Mouse (Mus musculus) kidney, postnatal 14 days (tissue): ENCODE measurements at regions not wholly inside any gene's neighbourhood (a gene's known extent, or its start where the extent isn't known, plus 50 kb on each side); places are given as distances from the start of the nearest gene placed in this dataset.
A peak's percentile ranks its signal among the peaks of the same experiment; 100 is the strongest.
"Not testable (repeated sequence)": the region's sequence is repeated elsewhere in the genome, so short reads cannot be mapped to it uniquely, and the experiment has no call there.

ENCODE experiments used
- DNase-seq: peaks from one replicate; pipeline ENCODE4 v3.0.0; 2022; ENCODE audit warnings: mixed read lengths

DNA sequence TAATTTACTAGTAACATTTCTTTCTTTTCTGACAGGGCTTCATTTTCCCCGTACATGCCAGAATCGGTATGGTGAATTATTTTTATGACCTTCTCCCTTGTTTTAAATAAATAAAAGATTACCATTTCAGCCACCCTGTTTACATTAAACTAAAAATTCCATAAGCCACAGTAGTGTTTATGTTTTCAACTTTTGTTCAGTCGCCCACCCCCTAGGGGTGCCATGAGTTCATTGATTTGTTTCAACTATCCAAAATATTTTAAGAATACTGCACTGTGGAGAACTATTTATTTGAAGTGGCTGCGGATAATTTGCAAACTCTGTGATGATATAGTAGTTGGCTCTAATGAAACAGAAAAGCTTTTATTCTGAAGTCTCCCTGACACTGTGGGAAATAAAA, 132.9 kb downstream of the Tfec start:
- DNase-seq, result no peak

DNA sequence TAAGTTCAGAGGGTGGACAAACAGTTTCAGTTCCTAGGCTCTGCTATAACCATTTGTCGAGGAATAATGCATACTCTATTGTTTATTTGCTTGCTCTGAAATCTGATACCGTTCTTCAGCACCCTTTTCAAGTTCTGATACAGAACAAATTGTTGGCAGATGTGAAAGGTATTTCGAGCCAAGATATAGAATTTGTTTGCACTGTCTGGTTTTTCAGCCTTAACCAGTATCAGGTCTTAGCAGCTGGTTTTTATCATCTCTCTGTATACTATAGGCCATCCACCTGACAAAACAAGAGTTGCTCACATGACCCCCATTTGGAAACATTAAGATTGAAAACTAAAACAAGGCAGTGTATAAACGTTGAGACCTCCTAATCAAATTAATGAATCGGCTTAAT, 133.5 kb downstream of the Tfec start:
- no peak for DNase-seq

GRCm38 (mm10) chr6:16755044-16755443, 143.2 kb downstream of the Tfec start:
- not testable (repeated sequence) for DNase-seq

DNA sequence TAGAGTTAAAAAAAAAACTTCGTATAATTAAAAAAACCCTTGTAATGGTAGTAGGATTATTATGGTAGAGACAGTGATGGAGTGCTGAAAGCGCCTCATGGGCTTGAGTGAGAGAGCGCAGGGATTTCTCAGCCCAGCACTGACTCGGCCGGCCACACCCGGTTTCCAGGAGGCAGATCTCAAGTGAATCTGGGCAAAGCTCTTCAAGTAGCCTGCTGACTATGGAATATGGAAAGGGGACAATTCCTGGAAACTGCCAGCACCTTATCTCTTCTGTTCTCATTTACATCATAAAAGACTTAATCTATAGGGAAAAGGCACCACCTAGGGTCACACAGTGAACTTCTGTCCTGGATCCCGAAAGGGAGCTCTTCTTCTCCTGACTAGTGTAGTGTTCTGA, 165.1 kb downstream of the Tfec start:
- no peak for DNase-seq

DNA sequence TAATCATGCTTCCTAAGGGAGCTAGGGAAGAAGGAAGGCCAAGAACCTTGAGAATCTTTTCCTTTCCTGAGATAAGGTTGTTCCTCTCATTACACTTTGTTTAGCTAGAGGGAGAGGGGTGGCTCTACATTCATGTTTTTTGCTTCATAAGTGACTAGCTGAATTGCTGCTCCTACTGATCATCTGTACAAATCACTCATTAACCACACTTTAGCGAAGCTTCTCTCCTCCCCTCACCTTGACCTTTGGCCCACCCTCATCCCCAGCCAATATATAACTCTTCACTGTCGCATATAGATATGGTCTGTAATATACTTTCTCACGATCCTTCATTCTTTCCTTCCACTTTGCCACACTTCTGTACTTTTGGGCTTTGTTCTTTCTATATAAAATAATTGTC, 166.1 kb downstream of the Tfec start:
- no peak for DNase-seq

DNA sequence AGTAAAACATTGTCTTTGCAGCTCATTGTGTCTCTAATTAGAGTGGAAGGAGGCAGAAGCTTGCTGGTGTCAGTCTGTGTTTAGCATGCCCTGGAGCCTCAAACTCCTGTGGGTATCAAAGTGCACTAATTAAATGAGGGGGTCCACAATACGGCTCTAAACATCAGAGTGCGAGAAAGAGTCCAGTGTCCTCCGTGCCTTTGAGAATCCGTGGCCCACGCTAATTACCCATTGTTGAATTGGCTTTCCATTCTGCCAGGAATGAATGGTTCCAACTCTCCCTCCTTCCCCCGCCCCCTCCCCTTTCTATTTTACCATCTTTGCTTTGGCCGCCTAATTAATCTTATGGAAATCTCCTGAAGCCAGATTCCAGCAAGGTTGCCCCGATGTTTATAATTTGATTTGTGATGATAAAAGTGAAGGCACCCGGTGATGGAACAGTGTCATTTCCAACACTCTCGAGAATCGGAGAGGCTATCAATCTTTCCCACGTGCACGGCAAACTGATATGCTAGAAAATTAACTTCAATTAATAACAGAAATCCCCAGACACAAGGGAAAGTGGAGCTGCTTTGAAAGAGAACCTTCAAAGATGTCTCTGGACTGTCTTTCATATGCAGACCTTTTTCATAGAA, 170.9 kb downstream of the Tfec start:
- DNase-seq, result no peak

GRCm38 (mm10) chr6:16725256-16725655, 173.0 kb downstream of the Tfec start:
- no peak for DNase-seq

- DNase-seq, result no peak
Observed at GRCm38 (mm10) chr6:16704496-16704895, 193.7 kb downstream of the Tfec start.

DNA sequence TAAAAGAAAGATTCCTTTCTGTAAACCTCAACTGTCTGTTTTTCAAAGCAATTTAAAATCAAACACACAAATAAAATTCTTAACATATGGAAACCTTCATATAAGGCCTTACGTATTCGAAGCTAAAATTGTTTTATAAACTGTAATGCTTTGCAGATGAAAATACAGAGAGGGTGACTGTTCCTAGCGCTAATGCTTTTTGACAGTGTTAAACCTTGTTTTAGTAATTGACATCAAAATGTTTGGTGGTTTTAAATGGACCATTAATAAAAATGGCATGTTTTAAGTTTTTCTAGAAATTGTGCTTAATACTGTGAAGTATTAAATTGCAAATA, 194.9 kb downstream of the Tfec start:
- no peak for DNase-seq

- no peak for DNase-seq
Observed at GRCm38 (mm10) chr6:16702706-16703411, 195.4 kb downstream of the Tfec start.

DNA sequence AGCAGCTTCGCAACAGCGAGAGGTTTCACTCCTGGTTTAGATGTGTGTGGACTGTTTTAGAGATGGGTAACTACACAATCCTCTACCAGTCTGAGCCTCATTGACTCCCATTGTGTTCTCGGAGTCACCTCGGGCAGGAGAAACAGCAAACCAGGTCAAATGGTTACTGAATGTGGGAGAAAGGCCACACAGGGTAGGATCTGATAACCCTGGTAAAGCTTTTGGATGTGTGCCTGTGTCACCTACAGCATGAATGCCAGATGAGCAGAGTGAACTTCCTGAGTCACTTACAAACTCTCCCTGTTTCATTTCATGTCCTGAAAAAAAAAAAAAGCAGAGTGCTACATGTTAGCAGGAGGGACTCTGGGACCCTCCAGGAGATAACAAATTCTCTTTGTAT, 201.0 kb downstream of the Tfec start:
- DNase-seq, result no peak

- DNase-seq, result peak; percentile 1
Observed at GRCm38 (mm10) chr6:16668004-16668403, 230.2 kb downstream of the Tfec start.

DNA sequence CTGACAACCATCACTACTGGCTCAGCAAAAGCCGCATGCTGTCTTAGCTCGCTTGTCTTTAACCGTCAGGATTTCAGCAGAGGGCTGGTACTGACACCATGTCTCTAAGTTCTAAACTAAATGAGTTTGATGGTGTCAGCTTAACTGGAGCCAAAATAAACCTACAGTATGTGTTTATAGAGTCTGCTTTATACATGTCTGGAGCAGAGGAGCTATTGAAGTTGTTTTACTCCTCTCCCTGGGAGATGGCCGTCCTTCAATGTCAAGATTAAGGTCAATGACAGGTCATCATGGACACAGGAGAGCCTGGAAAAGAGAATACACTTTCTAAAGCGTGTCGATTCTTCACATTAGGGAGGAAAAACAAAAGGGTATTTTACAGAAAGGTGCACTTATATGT, 231.0 kb downstream of the Tfec start:
- DNase-seq, result no peak

DNA sequence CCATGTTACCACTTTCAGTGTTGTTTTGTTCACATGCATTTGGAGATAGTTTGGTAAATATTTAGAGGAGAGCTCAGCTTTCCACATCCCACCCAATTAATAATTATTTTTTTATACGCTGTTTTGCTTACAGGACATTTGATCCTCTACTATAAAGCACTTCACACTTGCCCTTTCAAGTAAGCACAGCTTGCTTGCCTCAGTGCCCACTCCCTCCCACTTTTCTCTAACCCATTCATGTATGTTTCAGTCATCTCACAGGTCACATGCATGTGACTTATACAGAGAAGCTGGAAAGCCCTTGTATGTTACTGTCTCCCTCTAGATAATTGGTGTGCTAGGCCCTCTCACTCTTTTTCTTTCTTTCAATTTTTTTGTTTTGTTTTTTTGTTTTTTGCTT, 252.0 kb downstream of the Tfec start:
- DNase-seq, result no peak

- DNase-seq, result no peak
Observed at GRCm38 (mm10) chr6:16643519-16643918, 254.7 kb downstream of the Tfec start.

DNA sequence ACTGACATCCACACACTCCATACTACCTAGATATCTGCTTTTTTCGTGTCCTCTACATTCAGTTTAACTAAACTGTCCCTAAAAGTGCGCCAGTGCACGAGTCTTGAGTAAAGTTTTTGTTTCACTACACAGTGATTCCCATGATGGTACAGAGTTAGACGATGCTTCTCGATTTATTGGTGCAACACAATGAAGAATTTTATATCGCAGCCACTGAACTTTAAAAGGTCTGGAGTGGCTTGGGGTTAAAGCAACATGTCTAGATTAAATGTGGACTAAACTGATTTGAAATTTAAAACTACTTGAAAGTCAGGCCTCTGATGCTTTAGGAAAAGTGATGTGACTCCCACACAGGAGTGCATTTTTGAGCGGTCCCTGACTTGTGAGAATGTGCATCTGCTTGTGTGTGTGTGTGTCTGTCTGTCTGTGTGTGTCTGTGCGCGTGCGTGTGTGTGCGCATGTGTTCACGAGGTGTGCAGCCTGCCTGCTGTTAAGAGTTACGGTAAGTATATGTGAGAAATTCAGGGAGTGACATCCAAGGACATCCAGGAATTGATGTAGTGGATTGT, 261.4 kb downstream of the Tfec start:
- DNase-seq, result no peak

DNA sequence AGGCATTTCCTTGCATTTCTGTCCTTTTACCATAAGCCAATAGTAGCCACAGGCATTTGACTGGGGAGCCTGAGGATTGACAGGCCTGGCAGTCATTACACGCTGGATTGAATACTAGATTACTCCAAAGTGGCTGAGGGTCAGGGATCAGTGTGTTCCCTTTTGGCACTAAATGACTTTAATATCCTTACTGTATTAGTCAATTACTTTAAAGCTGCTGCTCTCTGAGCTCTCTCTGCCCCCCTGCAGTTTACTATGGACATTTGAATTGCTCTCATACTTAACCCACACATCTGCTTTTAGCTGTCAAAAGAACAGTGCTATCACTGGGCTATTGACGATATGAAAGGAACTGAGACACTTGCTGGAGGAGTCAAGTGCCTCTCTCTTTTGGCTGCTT, 262.1 kb downstream of the Tfec start:
- DNase-seq, result no peak

- no peak for DNase-seq
Observed at GRCm38 (mm10) chr6:16607393-16608023, 290.7 kb downstream of the Tfec start.

- no peak for DNase-seq
Observed at GRCm38 (mm10) chr6:16606687-16607392, 291.4 kb downstream of the Tfec start.

GRCm38 (mm10) chr6:16592411-16592810, 305.8 kb downstream of the Tfec start:
- no peak for DNase-seq

- DNase-seq, result no peak
Observed at GRCm38 (mm10) chr6:16582302-16582701, 315.9 kb downstream of the Tfec start.

DNA sequence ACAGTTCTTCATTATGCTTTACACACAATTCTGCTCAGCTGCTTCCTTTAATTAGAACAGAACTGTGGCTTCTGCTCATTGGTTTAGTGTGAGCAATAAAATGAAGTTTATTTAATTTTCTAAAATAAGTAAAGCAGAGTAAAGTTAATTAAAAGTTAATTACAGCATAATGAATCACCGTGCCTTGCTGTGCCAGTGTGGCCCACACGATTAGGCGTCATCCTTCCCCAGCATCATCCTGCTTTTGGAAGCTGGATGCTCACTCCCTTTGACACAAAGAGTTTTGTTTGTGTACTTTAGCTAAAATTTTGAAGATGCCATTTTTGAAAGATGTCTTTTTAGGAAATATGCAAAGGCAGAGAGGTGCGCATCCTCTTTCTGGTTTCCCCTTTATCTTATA, 316.4 kb downstream of the Tfec start:
- no peak for DNase-seq

DNA sequence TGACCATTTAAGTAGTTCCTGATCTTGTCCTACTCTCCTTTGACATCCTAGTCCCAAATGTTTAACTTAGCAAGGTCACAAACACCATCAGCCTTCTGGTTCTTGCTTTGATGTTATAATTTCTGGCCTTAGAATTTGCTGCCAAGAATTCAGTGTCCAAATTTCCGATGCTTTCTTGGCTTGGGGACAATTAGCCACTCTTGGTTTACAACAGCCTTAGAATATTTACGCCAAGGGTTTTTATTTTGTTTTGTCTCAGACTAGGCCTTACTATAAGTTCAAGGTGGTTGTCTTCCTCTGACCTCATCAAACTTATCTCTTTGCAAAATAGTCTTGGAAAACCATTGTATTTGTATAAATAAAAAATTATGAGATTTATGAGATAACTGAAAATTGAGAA, 322.4 kb downstream of the Tfec start:
- no peak for DNase-seq

DNA sequence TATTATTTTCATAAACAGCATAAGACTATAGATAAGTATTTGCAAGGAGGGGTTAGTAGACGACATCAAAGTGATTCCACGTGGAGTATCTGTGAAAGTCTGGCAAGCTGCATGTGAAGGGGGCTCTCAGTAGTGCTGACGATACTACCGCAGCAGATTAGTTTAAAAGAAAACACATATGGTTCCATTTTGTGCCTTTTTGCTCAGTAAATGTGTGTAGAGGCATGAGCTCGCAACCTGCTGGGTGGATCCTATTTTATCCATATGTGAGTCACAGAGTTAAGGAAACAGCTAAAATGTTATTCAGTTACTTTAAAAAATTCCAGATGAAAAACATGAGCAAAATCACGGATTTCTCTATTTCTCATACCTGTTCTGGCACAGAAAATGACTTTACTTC, 325.4 kb downstream of the Tfec start:
- no peak for DNase-seq
